Mouse (Mus musculus): ENCODE data around the gene Creb3. TPM values are rescaled to one million over a fixed set of nuclear protein-coding genes. Genes with fewer than 3 reads are reported as not detected.
A peak's percentile ranks its signal among the peaks of the same experiment; 100 is the strongest.
"Not testable (repeated sequence)": the region's sequence is repeated elsewhere in the genome, so short reads cannot be mapped to it uniquely, and the experiment has no call there.

Creb3 gene
- polyA plus RNA-seq, 1 experiment from 2014 or later = 62.7 TPM

- WGBS = 53% methylated on average over 7 of the region's 7 CpGs
- Histone ChIP-seq H3K4me2 (replicated peaks) (no peak overlapping the region), H3K4me3 (replicated peaks) (no peak overlapping the region), H3K27me3 (replicated peaks) (no peaks in the 10 kb centered on the region), H3K36me3 (peaks cover 11% of the 10 kb centered on the region), H3K9me3 (no peaks in the 10 kb centered on the region), H3K4me1 (replicated peaks) (0 out of 2 replicates have a peak, but pooled peaks cover 2% of the 10 kb centered on the region), H3K9ac (no peak overlapping the region), H3K27ac (no peak overlapping the region)
- peak; percentile 32; the same call in 1 of the 2 replicates for ATAC-seq
These were observed 25.5 kb downstream of the Creb3 start for GRCm38 (mm10) chr4:43587681-43588080.

GRCm38 (mm10) chr4:43591543-43591942 lies 29.4 kb downstream of the Creb3 start:
- Histone ChIP-seq H3K27ac (no peak overlapping the region), H3K9ac (no peak overlapping the region), H3K4me2 (replicated peaks) (no peak overlapping the region), H3K36me3 (no peaks in the 10 kb centered on the region), H3K9me3 (no peaks in the 10 kb centered on the region), H3K4me1 (replicated peaks) (no peaks in the 10 kb centered on the region), H3K27me3 (replicated peaks) (no peaks in the 10 kb centered on the region), H3K4me3 (replicated peaks) (no peak overlapping the region)
- WGBS = 44% methylated on average over 5 of the region's 5 CpGs
- ATAC-seq = no peak

GRCm38 (mm10) chr4:43591961-43592360 lies 29.8 kb downstream of the Creb3 start:
- no peak for ATAC-seq
- H3K4me3 ChIP-seq (replicated peaks) = no peak overlapping the region
- H3K9me3 ChIP-seq = no peaks in the 10 kb centered on the region
- WGBS = 79% methylated on average over 3 of the region's 3 CpGs
- H3K27me3 ChIP-seq (replicated peaks) = no peaks in the 10 kb centered on the region
- no peak overlapping the region for H3K4me2 ChIP-seq (replicated peaks)
- no peak overlapping the region for H3K27ac ChIP-seq
- no peak overlapping the region for H3K9ac ChIP-seq
- H3K4me1 ChIP-seq (replicated peaks) = no peaks in the 10 kb centered on the region
- H3K36me3 ChIP-seq = no peaks in the 10 kb centered on the region

GRCm38 (mm10) chr4:43593453-43593852 lies 31.3 kb downstream of the Creb3 start:
- 0 out of 2 replicates have a peak, but pooled peaks have one; percentile 36 for ATAC-seq
- no peak overlapping the region for H3K4me2 ChIP-seq (replicated peaks)
- no peak overlapping the region for H3K9ac ChIP-seq
- H3K27ac ChIP-seq = no peak overlapping the region
- H3K36me3 ChIP-seq = no peaks in the 10 kb centered on the region
- no peak overlapping the region for H3K4me3 ChIP-seq (replicated peaks)
- 40% methylated on average over 3 of the region's 3 CpGs for WGBS
- no peaks in the 10 kb centered on the region for H3K27me3 ChIP-seq (replicated peaks)
- no peaks in the 10 kb centered on the region for H3K9me3 ChIP-seq
- no peaks in the 10 kb centered on the region for H3K4me1 ChIP-seq (replicated peaks)

- not testable (repeated sequence) for H3K4me2 ChIP-seq (replicated peaks); H3K9ac ChIP-seq; H3K27me3 ChIP-seq (replicated peaks); ATAC-seq; H3K9me3 ChIP-seq; H3K4me1 ChIP-seq (replicated peaks); H3K4me3 ChIP-seq (replicated peaks); H3K36me3 ChIP-seq; H3K27ac ChIP-seq
- 87% methylated on average over 2 of the region's 2 CpGs for WGBS
These were observed 34.5 kb downstream of the Creb3 start for GRCm38 (mm10) chr4:43596597-43596996.

- Histone ChIP-seq H3K27me3 (replicated peaks) (no peaks in the 10 kb centered on the region), H3K36me3 (no peaks in the 10 kb centered on the region), H3K4me1 (replicated peaks) (no peaks in the 10 kb centered on the region), H3K9ac (no peak overlapping the region), H3K9me3 (no peaks in the 10 kb centered on the region), H3K4me2 (replicated peaks) (no peak overlapping the region), H3K4me3 (replicated peaks) (no peak overlapping the region), H3K27ac (no peak overlapping the region)
- WGBS = 80% methylated on average over 4 of the region's 4 CpGs
- peak; percentile 36; the same call in 1 of the 2 replicates for ATAC-seq
These were observed 36.1 kb downstream of the Creb3 start for GRCm38 (mm10) chr4:43598200-43598599.

- H3K9ac ChIP-seq = no peak overlapping the region
- no peaks in the 10 kb centered on the region for H3K36me3 ChIP-seq
- H3K9me3 ChIP-seq = no peaks in the 10 kb centered on the region
- H3K27ac ChIP-seq = no peak overlapping the region
- no peak overlapping the region for H3K4me3 ChIP-seq (replicated peaks)
- H3K4me1 ChIP-seq (replicated peaks) = no peaks in the 10 kb centered on the region
- WGBS = 78% methylated on average over 7 of the region's 7 CpGs
- no peak for ATAC-seq
- no peak overlapping the region for H3K4me2 ChIP-seq (replicated peaks)
- no peaks in the 10 kb centered on the region for H3K27me3 ChIP-seq (replicated peaks)
These were observed 36.7 kb downstream of the Creb3 start for GRCm38 (mm10) chr4:43598650-43599380.

GRCm38 (mm10) chr4:43600195-43600934 lies 38.2 kb downstream of the Creb3 start:
- 79% methylated on average over 9 of the region's 9 CpGs for WGBS
- Histone ChIP-seq H3K27me3 (replicated peaks) (no peaks in the 10 kb centered on the region), H3K4me3 (replicated peaks) (no peak overlapping the region), H3K9me3 (no peaks in the 10 kb centered on the region), H3K9ac (no peak overlapping the region), H3K27ac (no peak overlapping the region), H3K4me1 (replicated peaks) (no peaks in the 10 kb centered on the region), H3K36me3 (no peaks in the 10 kb centered on the region), H3K4me2 (replicated peaks) (no peak overlapping the region)
- no peak for ATAC-seq

GRCm38 (mm10) chr4:43604099-43604498 lies 42.0 kb downstream of the Creb3 start:
- no peak for ATAC-seq

GRCm38 (mm10) chr4:43604751-43605685 lies 42.9 kb downstream of the Creb3 start:
- H3K36me3 ChIP-seq = no peaks in the 10 kb centered on the region
- peak; percentile 55; the same call in 1 of the 2 replicates for ATAC-seq
- H3K27ac ChIP-seq = no peak overlapping the region
- H3K9ac ChIP-seq = no peak overlapping the region
- WGBS = 62% methylated on average over 9 of the region's 9 CpGs
- no peaks in the 10 kb centered on the region for H3K9me3 ChIP-seq
- no peak overlapping the region for H3K4me2 ChIP-seq (replicated peaks)
- no peaks in the 10 kb centered on the region for H3K4me1 ChIP-seq (replicated peaks)
- H3K27me3 ChIP-seq (replicated peaks) = no peaks in the 10 kb centered on the region
- no peak overlapping the region for H3K4me3 ChIP-seq (replicated peaks)

More at GRCm38 (mm10) chr4:43604099-43604498, 42.0 kb downstream of the Creb3 start:
- 69% methylated on average over 3 of the region's 3 CpGs for WGBS
- no peak overlapping the region for H3K9ac ChIP-seq
- no peak overlapping the region for H3K4me3 ChIP-seq (replicated peaks)
- no peaks in the 10 kb centered on the region for H3K36me3 ChIP-seq
- H3K4me2 ChIP-seq (replicated peaks) = no peak overlapping the region
- no peaks in the 10 kb centered on the region for H3K9me3 ChIP-seq
- no peaks in the 10 kb centered on the region for H3K27me3 ChIP-seq (replicated peaks)
- H3K27ac ChIP-seq = no peak overlapping the region
- no peaks in the 10 kb centered on the region for H3K4me1 ChIP-seq (replicated peaks)

GRCm38 (mm10) chr4:43612534-43612933 lies 50.4 kb downstream of the Creb3 start:
- Histone ChIP-seq H3K27ac (no peak overlapping the region), H3K9ac (no peak overlapping the region), H3K27me3 (replicated peaks) (no peaks in the 10 kb centered on the region), H3K9me3 (no peaks in the 10 kb centered on the region), H3K4me2 (replicated peaks) (no peak overlapping the region), H3K4me3 (replicated peaks) (no peak overlapping the region), H3K36me3 (no peaks in the 10 kb centered on the region), H3K4me1 (replicated peaks) (no peaks in the 10 kb centered on the region)
- ATAC-seq = no peak
- WGBS = 63% methylated on average over 10 of the region's 10 CpGs

All from intestine, embryonic 15.5 days (tissue).